Mouse (Mus musculus): ENCODE data around the gene Hoxd11.

The Hoxd11 gene

DNA sequence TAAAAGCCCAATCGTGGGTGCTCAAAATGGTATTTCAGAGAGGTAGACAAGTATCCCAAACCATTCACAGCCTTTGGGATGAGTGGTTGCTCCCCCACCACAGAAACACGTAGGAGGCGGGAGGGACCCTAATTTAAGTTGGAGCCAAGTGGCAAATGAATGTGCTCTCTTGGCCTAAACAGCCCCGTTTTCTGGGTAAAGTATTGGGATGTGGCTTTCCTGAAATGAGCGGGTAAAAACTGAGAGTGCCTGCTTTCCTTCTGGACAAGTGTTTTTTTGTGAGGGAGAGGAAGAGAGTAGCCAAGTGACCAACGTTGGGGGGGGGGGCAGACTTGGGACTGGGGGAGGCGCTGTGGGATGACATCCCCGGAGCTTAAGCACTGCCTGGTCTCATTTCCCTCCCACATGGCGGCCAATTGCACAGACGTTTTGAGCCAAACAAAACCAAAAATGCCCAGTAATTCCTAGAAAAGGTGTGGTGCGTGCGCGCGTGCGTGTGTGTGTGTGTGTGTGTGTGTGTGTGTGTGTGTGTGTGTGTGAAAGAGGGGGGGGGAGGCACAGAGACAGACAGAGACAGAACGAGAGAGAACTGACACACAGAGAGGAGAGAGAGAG, 31.7 kb downstream of the Hoxd11 start:
- no peak for DNase-seq

DNA sequence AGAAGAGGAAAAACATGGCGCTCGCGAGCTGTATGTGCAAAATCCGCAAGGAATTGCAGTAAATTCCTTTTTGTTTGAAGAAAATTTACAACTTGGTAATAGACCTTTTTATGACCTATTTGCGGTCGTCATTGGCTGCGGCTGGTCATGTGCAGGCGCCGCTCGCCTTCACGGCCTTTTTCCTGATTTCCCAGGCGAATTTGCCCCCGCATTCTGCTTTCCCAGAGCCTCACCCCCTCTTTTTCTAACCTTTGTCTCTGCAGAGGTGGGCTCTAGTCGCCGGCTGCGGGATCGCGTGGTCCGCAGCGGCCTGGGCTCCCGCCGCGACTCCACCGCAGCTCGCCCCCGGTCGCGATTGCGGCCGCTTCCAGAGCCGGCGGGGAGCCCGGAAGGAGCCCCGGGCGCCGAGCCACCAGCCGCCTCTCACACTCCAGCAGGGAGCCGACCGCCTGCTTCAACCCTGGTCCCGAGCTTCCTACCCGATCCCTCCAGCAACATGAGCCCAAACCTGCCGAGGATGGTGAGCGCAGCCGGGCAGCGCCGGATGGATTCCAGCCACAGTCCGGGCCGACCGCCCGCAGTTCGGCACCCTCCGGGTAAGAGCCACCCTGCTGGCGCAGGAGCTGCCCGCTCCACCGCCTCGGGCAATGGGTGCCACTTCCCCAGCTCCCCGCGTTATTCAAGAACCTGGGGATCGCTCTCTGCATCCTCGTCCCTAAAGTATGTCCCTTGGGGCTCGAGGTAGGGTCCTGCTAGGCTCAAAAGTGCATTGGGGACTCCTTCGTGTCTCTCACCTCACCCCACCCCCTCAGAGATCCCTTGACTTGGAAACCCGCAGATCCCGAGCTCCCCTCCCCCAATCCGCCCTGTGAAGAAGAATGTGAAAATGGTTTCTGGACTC, 32.6 kb downstream of the Hoxd11 start, which contains the start of the genes Hoxd3 and Hoxd4:
Hoxd3 (plus strand) TSS at position 207 of the 901 bp plus-strand sequence.
Hoxd4 (plus strand) TSS at position 209 of the 901 bp plus-strand sequence.
- DNase-seq = no peak

DNA sequence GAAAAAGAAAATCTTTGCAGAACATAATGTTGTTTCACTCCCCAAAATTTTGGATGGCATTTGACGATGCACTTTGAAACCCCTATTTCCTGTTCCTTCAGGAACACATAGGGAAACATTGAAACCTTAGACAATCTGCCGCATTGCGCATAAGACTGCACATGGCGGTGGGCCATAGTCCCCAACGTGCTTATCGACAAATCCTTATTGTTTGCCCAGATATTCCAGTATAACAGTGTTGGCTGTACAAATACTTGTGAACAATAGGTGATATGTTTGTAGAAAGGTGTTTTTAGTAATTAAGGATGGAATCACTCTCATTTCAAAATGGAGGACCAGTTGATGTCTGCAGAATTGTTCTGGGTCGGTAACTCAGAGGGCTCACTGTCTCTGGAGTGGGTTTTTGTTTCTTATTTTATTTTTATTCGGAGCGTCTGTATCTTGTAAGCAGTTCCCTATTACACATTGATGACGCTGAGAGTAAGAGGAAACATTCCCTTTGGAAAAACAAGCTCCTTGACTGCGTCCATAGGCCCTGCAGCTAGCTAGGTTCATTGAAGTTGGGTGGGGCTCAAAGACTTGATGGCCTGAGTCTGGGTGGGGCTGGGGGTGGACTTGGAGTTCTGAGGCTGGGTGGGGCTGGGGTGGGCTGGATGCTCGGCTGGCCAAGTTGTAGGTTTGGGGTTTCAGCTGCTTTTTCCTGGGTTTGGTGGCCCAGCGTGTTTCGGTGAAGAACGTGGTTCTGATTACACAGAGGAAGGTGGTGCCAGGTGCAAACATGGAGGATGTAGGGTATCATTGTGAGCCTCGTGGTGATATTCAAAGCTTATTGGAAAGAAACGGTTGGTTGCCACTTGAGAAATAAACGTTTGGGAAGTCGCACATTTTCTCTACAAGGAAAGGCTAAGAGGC, 34.1 kb downstream of the Hoxd11 start:
- no peak for DNase-seq

DNA sequence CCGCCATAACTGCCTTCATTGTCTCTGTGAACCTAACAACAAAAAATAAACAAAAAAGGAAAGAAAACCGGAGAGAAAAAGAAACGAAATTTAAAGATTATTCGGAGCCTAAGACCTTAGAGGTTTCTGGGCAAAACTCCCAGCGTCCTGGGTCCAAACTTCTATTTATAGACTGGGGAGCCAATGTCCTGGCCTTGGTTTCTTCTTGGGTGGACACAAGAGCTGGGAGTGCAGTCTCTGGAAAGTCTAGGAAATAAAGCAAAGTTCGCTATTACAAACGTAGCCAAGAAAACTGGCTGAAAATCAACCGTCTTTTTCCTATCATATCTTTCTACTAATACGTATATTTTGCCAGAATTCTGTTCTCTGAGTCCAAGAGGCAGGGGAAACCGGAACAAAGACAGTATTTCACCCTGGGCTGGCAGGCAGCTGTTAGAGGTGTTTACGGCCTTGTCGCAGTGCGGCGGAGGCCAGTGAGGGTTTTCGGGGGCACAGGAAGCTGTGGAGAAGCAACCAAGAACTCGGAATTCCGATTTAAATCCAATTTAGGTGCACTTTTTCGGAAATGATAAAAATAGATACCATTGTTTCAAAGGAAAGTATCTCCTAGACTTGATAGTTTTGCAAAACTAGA, 34.9 kb downstream of the Hoxd11 start:
- DNase-seq = no peak

DNA sequence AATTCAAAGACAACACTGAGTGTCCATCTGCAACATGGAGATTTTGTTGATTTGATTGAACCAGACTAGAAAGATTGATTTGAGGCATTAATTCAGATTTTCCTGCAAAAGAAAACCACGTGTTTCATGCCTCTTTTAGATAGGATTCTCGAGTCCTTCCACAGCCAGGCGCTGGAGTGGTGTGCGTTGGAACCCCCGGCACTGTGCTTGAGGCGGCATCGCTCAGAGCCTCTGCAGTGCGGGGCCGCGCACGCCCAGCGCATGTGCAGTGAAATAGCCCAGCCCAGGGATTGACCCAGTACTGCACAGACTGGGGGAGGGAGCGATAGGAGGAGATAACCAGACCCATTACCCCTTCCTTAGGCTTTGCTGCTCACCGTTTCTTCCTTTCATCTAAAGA, 35.5 kb downstream of the Hoxd11 start:
- DNase-seq = no peak

DNA sequence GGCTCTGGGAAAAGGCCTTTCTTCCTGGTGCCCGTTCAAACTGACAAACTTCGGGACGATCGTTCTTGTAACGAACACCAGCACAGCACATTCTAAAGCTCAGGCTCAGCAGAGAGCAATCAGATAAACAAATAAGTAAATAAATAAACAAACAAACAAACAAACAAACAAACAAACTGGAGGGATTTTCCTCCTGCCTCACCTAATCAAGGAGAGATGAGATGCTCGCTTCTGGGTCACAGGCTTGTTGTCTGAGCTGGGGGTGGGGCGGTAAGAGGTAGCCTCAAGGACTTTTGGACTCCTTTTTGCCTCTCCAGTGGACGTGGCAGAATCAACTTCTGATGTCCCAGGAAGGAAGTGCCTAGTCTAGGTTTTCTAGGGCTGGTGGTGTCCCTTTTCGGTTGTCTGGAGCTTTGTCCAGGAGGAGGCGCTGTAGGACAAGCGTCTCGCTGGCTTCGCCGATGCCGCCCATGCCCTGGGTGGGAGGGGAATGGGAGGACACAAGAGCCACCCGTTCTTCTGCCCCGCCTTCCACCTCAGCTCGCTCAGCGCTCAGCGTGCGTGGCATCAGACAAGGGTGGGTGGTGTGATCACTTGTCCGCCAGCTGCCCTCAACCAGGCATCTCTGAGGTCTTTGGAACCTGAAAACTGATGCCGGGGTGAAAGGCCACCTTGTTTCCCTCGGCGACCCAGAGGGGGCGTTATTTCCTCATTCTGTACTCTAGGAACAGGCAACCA, 36.3 kb downstream of the Hoxd11 start:
- DNase-seq = peak; percentile 54 to 56

DNA sequence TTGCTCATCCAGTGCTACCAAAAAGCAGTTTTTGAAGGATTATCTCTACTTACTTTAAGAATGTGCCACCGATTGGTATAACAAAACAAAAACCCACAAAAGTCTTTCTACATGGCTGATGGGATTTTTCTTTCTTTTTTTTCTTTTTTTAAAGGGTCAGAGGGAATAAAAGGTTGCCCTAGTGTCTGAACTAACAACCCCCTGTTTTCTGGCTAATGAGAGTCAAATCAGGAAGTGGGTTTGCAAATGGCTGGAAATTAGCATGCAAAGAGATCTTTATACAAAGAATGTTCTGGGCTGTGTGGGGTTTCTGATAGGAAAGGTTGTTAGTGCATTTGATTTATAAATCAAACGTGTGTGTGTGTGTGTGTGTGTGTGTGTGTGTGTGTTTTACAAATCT, 41.0 kb downstream of the Hoxd11 start:
- DNase-seq = no peak

DNA sequence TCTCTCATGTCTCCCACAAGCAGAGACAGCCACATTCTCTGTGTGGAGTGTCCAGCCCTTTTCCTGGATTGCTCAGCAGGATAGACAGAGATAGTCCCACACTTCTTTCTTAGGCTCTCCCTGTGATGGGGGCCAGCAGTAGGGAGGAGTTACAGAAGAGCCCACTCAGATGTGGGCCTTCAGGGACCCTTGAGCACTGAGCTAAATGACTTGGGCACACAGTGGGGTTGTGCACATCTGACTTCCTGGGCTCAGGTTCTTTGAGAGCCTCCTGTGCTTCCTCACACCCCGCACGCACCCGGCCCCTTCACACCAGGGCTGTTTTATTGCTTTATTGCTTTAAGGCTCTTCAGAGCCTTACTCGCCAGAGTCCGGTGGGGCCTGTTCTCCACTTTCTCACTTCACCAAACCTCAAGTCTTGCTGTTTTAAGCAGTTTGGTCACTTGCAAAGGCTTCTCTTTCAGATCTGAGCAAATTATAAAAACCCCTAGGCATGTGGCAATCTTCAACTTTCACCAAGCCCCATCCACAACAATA, 41.7 kb downstream of the Hoxd11 start:
- no peak for DNase-seq

DNA sequence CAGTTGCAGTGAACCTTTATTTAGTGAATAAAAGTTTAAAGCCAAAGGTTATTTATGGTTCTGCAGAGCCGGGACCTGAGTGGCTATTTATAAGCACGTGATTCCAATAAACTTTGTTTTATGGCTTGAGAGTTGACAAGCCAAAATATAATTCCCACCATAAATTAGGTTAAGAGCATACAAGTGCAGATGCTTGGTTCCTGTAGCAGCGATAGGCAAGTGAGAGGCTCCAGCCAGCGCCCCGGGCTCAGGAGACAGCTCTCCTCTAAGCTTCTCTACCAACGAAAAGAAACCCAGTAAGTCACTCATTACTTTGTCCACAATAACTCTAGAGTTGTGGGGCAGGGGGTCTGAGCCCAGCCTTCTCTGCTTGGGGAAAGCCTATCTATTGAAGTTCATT, 42.5 kb downstream of the Hoxd11 start:
- no peak for DNase-seq

DNA sequence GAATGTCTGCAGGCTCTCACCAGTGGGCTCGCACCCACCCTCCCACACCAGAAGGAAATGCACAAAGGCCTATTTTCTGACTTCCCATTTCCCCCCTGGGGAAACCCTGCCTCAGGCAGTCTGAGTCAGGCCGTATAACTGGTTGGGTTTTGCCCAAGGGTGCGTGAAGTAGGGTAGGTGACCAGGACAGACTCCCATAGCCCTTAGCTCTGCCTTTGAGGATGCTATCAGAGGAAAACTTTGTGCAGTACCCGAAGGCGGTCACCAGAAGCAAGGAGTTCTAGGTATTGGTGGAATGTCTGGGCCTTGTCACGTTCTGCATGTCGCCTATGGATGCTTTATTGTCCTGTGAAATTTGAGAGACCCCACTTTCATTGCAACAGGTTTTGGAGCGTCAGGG, 43.6 kb downstream of the Hoxd11 start:
- no peak for DNase-seq

DNA sequence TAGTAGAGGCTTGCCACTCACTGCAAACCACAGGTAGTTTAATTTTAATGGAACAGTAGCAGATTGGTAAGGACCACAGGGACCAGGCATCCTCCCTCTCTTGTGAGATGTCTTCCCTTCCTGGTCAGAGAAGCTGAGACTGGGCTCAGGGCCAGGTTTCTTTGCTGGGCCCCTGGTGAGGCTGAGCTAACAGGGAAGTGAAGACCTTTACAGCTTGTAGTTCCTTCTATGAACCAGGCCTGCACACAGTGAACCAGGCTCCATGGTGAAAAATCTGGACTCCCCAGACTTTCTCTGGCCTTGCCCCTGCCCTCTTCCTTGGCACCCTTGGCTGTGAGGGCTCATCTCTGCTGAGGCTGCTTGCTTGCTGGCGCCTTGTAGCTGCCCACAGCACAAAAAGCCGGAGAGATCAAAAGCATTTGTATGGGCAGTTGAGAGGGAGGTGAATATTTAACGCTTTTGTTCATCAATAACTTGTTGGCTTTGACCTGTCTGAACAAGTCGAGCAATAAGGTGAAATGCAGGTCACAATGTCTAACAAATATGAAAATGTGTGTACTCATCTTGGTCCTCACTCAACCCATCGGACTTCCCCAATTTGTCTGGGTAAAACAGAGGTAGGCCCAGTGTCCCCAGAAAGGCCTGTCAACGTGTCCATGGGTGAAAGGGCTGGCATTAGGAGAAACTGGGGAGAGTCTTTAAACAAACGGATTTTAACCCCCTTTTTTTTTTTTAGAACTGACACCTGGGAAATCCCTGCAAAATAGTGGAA, 45.1 kb downstream of the Hoxd11 start:
- no peak for DNase-seq

DNA sequence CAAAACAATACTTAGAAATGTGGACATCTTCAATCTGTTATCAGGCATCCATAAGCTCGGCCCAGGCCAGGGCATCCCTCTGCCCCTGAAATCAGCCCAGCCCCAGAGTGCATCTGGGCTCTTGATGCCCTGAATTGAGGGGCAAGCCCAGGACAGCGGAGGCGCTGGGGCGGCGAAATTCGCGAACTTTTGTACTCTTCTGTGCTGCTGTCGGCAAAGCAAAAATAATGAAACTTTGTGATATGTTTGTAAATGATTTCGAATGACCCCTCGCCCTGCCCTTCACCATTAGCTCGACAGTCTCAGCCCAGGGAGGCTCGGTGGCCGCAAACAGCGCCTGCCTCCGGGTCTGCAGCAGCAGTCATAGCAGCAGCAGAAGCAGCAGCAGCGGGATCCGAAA, 45.8 kb downstream of the Hoxd11 start:
- DNase-seq = no peak

DNA sequence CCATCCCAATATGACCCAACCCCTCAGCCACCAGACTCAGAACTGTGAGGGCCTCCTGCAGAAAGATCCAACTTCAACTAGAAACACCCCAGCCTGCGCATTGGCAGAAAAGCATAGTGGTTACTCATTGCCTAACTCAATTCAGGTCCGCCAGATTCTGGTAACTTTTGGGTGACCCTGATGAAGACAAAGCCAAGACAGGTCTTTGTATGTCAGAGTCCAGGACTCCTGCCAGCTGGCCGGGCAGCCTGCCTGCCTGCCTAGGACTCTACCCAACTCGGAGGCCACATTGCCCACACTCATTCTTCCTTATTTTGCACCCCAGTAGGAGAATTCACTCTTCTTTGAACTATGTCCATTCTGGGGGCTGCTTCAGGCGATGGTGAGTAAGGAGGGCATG, 47.2 kb downstream of the Hoxd11 start, which contains the start of gene Gm28230:
Gm28230 (plus strand) TSS at position 178 of the 400 bp plus-strand sequence.
- DNase-seq = no peak

DNA sequence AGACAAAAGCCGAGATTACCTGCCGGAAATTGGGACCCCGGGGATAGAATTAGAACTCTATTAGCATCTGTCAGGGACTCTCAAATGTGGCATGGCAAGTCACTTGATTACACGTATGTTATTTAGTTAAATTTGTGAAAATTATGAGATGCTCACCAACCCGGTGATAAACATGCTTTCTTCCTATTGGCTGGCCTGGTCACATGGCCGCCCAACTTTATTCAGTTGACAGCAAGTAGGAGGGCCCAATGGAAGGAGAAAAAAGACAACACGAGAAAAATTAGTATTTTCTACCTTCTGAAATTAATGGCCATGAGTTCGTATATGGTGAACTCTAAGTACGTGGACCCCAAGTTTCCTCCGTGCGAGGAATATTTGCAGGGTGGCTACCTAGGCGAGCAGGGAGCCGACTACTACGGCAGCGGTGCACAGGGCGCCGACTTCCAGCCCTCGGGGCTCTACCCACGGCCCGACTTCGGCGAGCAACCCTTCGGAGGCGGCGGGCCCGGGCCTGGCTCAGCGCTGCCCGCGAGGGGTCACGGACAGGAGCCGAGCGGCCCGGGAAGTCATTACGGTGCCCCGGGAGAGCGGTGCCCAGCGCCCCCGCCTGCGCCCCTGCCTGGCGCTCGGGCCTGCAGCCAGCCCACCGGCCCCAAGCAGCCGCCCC, 47.7 kb downstream of the Hoxd11 start:
- DNase-seq = no peak

DNA sequence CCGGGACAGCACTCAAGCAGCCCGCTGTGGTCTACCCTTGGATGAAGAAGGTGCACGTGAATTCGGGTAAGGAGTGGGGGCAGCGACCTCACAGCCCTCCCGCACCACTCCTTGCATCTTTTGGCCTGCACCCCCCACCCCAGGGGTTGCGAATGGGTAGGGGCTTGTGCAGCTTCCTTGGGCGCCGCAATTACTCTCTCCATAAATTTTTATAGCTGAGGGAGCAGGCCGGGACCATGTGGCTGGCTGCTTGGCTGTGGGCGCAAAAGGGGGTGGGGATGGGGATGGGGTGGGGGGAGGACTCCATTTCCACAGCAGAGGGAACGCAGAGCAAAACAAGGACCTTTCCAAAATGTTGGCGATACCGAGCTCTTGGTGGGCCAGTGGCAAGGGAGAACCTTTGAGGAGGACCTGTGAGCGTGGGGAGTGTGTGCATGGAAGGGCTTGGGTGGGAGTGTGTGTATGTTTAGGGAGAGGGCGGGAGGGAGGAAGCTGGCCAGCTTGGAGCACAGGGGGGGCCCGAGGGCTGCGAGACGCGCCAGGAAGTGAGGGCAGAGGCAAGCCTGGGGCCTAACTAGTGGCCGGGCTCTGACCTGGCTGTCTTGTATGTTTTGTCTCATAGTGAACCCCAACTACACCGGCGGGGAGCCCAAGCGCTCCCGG, 48.4 kb downstream of the Hoxd11 start:
- no peak for DNase-seq

DNA sequence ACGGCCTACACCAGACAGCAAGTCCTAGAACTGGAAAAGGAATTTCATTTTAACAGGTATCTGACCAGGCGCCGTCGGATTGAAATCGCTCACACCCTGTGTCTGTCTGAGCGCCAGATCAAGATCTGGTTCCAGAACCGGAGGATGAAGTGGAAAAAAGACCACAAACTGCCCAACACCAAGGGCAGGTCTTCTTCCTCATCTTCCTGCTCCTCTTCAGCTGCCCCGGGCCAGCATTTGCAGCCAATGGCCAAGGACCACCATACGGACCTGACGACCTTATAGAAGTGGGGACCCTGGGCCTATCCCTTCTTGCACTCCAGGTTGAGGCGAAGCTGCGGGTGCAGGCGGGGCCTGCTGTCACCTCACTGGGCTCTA, 48.9 kb downstream of the Hoxd11 start:
- no peak for DNase-seq

DNA sequence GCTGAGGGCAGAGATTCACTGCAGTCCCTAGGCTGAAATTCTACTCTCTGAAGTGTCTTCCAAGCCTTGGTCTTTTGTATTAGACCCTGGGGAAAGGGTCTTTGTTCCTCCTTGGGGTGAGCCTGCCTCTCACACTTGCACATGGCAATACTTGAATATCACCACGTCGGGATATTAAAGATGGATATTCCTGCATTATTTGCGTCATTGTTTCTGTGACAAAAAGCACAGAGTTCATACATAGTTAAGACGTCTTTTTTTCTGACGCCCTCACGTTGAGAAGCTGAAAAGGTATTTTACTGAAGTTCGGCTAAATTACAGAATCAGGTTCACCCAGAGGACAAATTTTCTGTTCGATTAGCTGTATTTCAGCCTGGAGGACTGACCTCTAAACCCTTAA, 51.0 kb downstream of the Hoxd11 start:
- no peak for DNase-seq

DNA sequence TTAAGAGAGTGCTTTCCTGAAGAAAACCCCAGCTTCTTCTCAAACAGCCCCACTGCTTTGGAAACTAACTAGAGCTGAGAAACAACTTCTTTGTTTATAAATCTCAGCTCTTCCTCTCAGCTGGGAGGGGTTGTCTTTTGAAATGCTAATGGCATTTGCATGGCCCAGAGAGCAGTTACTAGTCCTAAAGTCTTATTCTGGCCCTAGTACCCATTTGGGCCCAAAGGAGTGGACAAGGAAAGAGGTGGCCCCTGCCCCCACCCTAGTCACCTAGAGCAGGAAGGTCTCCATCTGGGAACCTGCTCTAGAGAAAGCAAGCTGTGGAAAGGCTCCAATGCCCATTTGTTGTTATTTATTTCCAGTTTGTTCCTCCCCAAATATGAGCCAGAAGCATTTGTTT, 51.7 kb downstream of the Hoxd11 start:
- no peak for DNase-seq

DNA sequence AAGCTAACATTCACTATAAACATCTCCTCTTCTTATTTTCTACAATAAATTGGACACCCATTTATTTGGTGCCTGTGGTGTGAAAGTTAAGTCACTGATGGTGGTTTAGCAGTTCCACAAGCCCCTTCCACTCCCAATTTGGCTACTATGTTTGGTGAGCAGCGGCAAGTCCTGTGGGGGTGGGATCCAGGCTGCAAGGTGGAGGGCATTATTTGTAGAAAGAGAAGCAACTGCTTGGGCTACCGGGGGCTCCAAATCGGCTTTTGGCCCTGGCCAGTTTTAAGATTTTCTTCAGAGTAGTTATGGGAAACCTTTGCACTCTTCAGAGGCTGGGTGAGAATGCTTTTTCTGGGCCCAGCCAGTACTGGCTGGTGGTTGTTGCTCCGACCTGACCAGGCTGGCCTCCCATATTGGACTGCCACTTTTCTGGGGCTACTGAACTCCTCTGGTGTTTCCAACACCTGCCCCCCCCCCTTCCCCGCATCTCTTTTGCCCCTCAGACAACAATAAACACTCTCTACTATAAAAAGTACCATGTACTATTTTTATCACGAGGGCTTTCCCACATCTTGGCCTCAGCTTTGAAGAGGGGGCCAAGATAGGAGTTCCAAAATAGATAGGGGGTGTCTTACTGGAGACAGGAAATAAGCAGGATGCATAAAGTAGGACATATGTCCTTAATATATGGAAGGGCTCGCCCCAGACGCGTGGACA, 52.6 kb downstream of the Hoxd11 start:
- no peak for DNase-seq

Data from cerebellum, postnatal 36 days (tissue).